Mouse (Mus musculus): ENCODE measurements around the gene 2010111I01Rik.

DNA sequence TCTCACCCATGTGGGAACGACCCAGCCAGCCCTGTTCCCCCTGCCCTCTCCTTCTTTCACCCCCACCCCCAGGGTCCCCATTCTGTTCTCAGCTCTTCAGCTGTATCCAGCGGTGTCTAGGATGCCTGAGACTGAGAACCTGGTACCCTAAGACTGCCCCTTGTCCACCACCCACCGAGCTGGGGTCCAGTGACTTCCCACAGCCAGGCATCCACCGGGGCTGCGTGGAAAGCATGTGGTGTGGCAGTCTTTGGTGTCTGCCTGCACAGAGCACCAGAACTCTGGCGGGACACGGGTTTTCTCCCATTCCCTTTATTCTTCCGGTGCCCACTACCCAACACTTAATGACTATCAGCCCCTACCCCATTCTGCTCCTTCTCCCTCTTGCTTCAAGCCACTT is 119.0 kb downstream of the 2010111I01Rik start:
- no peak for TF ChIP-seq CTCF (IDR thresholded peaks at IDR 0.05; ENCODE audit: control insufficient read depth, insufficient read depth, insufficient replicate concordance, low read depth, low read length)
- no peak for TF ChIP-seq POLR2A (IDR thresholded peaks at IDR 0.05; ENCODE audit: control insufficient read depth, low read depth, low read length)
